Mouse (Mus musculus): ENCODE results near the gene Cobl.
A peak's percentile ranks its signal among the peaks of the same experiment; 100 is the strongest.

The Cobl gene

DNA sequence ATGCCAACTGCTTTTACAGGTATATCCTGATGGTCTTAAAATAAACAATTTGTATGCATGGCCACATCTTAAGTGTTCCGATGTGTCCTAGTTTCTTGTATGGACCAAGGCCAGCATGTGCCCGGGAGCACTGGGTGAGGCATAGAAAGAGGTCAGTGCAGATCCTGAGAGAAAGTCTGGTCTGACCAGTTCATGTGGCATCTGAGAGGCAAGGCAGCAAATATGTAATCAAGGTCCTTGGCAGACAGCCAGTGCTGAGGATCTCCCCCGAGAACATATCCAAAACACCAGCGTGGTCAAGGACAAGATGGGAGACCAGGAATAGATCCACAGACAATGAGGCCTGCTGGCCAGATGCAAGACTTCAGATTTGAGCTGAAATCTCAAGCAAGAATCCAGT lies 81.8 kb downstream of the Cobl start:
- peak; percentile 32 to 38 for DNase-seq (ENCODE audit: low spot score in 2 of 2)

DNA sequence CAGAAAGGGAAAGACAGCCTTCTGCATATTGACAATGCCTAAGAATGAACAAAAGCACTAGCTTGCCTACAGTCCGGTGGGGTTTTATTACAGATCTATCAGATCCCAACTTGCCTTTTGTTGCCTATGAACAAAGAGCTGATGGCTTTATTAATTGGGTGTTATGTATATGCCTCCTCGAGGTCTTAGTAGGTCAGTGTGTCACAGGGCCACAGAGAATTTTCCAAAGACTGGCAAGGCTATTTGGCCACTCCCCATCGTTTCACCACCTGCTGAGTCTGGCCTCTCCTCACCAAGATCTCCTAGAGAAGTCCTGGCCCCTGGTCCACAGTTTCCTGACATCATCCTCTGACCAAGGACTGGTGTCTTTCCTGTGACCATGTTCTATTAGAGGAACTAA lies 83.7 kb downstream of the Cobl start:
- DNase-seq (ENCODE audit: low spot score in 2 of 2): no peak

DNA sequence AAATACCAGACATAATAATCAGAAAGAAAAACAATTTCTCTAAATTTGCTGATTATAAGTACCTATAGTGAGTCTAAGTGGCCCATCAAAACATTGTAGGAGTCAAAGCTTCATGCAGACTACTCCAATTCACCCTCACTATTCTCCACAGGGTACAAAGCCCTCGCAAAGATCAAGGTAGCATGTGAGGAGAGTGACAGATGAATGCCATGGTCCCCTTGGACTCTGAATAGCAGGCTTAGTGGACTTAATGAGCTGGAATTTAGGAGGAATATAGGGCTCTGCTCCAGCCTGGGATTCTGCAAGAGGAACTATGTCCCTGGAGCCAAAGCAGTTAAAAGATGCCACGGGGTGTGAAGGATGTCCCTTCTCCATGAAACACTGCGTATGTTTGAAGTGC lies 88.1 kb downstream of the Cobl start:
- DNase-seq (ENCODE audit: low spot score in 2 of 2): no peak

DNA sequence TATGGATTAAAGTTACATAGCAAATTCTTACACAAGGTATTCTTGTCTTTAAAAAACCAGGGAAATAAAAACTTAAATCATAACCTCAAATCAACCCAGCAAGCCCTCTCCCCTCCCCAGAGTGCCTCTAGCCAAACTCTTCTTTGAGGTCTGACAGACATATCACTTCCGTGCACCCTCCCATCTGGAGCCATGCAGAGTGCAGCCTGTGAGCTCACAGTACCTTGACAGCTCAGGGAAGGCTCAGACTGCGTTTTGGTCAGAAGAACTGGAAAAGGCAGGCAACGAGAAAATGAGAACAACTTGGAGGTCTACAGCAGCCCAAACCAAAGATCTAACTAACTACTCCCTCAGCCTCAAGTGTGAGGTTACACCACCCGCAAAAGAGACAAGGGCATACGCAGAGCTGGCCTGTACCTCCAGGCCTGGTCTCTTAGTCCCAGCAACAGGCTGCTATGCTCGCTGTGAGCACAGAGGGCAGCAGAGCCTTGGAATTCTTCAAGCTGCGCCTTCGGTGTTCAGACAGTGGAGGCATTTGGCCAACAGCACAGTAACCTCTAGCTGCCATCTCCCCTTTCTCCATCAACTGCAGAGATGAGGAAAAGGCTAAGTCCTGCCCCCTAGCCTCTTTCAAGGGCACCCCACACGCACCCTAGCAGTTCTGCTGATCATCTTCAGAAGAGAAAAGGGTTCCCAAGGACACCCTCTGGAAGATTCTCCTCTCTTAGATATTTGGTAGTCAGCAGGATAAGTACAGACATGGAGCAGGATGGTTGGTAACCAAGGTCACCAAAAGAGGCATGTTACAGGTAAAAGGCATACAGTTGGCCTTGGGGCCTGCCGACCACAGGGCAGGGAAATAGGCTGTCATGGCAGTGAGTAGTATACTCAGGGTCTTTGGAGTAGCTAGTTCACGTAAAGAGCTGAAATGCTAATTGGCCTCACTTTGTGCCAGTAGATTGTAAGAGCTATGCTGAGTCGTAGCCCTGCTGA lies 91.4 kb downstream of the Cobl start:
- peak; percentile 79 to 86 for DNase-seq (ENCODE audit: low spot score in 2 of 2)

DNA sequence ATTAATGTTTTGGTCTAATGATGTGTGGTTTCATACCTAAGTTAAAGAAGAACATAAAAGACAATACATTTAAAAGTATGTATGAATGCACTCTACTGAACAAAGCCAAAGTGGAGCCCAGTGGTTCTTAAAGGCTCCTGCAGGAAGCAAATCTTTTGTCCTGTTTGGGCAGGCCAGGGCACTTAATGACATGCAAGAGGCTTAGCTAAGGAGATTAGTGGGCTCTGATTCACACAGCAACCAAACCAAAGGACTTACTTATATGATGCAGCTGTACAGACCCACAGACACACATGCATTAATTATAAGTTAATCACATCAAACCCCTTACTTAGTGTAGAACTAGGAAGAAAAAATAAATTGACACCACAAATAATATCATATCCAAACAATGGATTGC lies 93.8 kb downstream of the Cobl start:
- DNase-seq (ENCODE audit: low spot score in 2 of 2): no peak

DNA sequence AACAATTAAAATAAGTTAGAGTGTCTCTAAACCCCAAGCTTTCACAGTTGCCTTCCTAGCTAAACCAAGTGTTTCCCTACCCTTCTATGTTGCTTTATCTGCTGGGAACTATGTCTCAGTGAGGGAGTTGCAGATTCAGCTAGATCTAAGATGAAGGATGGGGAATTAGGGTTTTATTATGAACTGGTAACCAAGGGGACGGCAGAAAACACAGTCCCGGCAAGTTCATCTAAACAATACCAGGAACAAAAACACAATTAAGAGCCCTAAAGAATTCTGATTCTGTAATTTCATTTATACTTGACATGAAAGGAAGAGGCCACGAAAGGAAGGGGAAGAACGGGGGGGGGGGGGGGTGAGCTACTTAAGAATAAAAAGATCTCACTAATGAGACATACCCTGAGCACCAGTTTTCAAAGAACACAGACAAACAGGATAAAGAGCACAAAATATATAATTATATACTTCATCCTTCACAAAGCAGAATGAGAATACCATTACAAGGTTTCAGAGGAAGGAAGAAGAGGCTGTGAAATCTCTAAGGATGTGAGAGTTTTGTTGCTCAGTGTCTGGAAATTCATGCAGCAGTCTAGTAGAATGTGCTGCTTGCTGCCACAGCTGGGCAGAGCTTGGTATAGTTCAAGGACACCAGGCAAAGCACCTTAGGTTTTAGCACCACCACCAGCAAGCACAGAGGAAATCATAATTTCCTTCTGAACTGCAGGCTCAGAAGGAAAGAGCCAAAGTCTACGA lies 97.2 kb downstream of the Cobl start:
- no peak for DNase-seq (ENCODE audit: low spot score in 2 of 2)

- DNase-seq (ENCODE audit: low spot score in 2 of 2): peak; percentile 42 to 43
Measured at GRCm38 (mm10) chr11:12359336-12360000, 105.3 kb downstream of the Cobl start.

DNA sequence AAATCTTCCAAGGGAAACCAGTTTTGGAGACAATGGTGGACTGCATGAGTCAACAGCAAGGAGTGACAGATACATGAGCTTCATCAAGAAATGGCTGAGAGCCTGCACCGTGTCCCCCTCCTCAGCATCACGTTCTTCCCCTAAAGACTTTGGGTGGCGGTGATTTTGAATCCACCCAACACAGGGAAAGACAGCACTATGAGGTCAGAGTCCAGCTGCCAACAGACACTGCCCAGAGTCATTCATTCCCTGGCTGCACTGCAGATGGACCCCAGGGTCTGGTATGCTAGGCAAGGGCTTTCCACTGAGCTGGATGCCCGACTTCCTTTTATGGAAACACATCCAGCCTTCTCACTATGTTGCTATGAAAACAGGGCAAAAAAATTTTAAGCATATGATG lies 106.2 kb downstream of the Cobl start:
- DNase-seq (ENCODE audit: low spot score in 2 of 2): no peak

DNA sequence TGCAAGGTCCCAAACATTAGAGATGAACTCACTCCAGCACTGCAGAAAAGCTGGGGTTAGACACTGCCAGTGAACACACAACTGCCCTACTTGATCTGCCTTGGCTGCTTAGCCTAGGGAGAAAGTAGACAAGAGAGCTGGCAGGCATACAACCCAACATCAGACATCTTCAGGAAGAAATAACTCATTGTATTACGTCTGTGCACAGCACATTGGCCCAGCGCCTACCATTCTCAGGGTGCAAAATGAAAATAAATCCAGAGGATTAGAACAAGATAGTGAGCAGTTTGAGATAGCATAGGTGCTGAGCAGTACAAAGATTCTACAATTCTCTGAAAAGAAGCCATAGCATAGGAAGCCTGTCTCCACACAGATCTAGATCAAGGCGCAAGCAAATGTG lies 109.1 kb downstream of the Cobl start:
- DNase-seq (ENCODE audit: low spot score in 2 of 2): no peak

GRCm38 (mm10) chr11:12350986-12351546 lies 113.7 kb downstream of the Cobl start:
- DNase-seq (ENCODE audit: low spot score in 2 of 2): no peak

DNA sequence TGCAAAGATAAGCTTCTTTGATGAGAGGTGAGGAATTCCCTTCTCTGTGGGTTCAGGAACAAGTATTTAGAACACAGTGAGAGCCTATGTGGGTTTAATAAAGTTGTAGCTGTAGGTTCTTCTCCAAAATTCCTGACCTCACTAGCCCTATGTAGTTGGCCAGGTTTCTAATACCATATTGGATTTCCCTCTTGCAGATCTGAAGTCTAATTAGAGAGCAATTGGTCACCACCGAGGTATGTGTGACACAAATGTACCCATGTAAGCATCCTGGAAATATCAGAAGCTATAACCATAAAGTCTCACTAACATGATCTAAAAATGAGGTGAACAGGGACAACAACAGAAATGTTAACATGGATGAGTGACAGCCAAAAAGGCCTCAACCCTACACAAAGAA lies 114.7 kb downstream of the Cobl start:
- no peak for DNase-seq (ENCODE audit: low spot score in 2 of 2)

DNA sequence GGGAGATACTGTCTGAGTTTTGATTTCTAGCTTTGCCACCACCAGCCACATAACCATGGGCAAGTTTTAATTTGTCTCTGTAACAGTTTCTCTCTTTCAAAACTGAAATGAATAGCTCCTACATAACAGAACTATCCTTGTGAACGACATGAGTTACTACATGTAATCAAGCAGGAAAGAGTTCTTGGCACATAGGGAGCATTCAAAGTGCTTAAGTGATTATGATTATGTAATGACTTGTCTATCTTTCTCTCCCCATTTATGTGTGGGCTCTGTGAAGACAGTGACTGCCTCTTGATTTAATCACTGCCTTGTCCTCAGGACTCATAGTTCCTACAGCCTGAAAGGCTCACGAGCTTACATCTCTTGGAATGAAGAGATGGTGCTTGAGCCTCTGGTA lies 118.3 kb downstream of the Cobl start:
- DNase-seq (ENCODE audit: low spot score in 2 of 2): no peak

DNA sequence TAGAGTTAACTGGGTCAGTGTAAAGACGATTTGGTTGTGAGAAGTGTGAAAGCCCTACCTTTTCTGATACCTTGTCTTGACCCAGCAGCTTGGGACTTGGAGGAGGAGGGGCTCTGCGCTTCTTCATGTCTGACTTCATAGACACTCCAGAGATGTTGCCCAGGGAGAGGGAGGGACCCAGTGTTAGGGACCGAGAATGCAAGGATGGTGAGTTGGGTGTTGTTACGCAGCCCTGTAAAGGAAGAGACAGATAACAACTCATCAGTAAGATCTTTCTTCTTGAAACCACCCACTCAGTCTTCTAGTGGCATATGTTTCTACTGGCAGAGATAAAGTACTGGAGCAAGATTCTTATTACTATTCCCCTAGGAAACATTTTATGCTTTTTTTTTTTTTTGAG lies 121.1 kb downstream of the Cobl start:
- DNase-seq (ENCODE audit: low spot score in 2 of 2): no peak

GRCm38 (mm10) chr11:12340697-12341096 lies 124.1 kb downstream of the Cobl start:
- DNase-seq (ENCODE audit: low spot score in 2 of 2): no peak

DNA sequence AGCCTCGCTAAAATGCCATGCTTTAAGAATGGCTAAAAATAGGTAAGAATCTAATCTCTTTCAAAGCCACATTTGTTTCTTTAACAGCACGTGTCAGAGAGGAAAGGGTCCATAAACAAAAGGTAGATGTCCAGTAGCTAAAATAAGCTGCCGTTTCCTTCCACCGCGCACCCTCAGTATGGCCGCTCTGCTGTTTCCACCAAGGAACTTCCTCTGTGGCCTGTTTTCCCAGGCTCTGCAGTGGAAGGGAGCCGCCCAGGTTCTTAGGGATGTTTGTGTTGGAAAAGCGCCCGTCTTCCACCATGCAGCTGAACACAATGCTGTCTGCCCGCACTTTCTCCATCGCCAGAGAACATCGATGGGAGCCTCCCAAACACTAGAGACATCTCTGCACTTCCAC lies 128.6 kb downstream of the Cobl start:
- peak in 1 of 2 experiments; percentile 29 for DNase-seq (ENCODE audit: low spot score in 2 of 2)

DNA sequence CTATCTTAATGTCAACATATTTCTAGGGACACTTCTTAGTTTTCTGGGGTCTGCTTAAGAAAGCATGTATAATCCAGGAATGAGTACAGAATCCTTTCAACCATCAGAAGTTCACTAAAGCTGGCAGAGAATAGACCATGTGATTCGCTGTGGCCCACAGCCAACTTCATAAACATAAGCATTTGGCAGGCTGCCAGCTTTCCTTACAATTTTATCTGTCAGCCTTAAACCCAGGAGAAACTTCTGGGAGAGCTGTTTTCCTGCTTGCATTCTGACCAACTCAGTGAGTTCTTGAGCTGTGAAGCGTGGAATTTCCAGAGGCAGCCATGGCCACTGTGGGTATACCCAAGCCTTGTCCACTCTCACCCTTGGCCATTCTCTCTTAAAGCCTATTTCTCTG lies 132.8 kb downstream of the Cobl start:
- no peak for DNase-seq (ENCODE audit: low spot score in 2 of 2)

- no peak for DNase-seq (ENCODE audit: low spot score in 2 of 2)
Measured at GRCm38 (mm10) chr11:12321445-12321844, 143.3 kb downstream of the Cobl start.

GRCm38 (mm10) chr11:12319318-12319717 lies 145.4 kb downstream of the Cobl start:
- DNase-seq (ENCODE audit: low spot score in 2 of 2): no peak

DNA sequence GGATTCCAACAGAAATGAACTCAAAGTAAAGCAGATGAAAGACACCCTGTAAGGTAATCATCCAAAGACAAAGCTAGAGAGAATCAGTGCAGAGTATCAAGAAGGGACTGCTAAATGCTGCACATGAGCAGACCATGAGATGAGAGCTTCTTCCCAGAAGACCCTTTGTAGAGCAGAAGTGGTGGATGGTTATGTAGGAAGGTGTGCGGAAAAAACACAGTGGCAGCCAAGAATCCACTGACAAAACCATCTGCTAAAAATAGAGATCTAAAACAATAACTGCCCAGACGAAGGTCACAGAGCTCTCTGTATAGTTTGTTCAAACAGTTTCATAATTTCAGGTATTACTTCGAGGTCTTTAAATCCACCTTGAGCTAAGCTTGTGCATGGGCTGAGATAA lies 149.1 kb downstream of the Cobl start:
- no peak for DNase-seq (ENCODE audit: low spot score in 2 of 2)

- DNase-seq (ENCODE audit: low spot score in 2 of 2): no peak
Measured at GRCm38 (mm10) chr11:12314278-12315043, 150.3 kb downstream of the Cobl start.

DNA sequence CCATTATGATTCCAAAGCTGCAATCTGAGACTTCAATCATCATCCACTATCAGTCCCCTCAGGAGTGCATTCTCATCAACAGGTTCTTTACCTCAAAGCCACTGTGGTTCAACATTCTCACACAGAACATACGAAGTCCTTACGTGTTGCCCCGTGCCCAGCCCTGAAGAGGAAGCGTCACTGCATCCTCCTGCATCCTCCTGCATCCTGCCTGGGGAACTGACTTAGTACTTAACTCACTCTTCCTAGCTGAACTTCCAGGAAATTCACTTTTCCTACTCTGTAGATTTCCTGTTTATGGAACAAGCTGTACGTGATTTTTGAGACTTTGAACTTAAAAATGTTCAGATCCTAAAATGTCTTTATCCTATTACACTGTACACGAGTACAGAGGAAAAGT lies 153.3 kb downstream of the Cobl start:
- no peak for DNase-seq (ENCODE audit: low spot score in 2 of 2)
